Mouse (Mus musculus) kidney, adult 2 months (tissue): ENCODE data around the gene Lgals4. TPM values are rescaled to one million over a fixed set of nuclear protein-coding genes. Genes with fewer than 3 reads are reported as not detected.

ENCODE experiments used
- DNase-seq: peaks from one replicate; pipeline ENCODE4 v3.0.0; 2021
- H3K27ac ChIP-seq: fragments of 200-500 bp; 2 replicates; pipeline ENCODE4 v1.5.1; 2012; ENCODE audit warnings: low read depth, low read length, control low read depth, inconsistent platforms; ENCODE audit not compliant: insufficient read depth
- H3K27me3 ChIP-seq: fragments of 200-500 bp; replicated peaks from 2 replicates; pipeline ENCODE4 v1.6.1; 2012; ENCODE audit warnings: mild to moderate bottlenecking, moderate library complexity, low read length, inconsistent platforms; ENCODE audit not compliant: control insufficient read depth, insufficient read depth
- H3K36me3 ChIP-seq: fragments of 200-500 bp; 2 replicates; pipeline ENCODE4 v1.6.1; 2012; ENCODE audit warnings: mild to moderate bottlenecking, moderate library complexity, low read length, inconsistent platforms; ENCODE audit not compliant: control insufficient read depth, insufficient read depth
- H3K4me1 ChIP-seq: fragments of 200-500 bp; 2 replicates; pipeline ENCODE4 v1.6.1; 2011; ENCODE audit warnings: low read length; ENCODE audit not compliant: control insufficient read depth, insufficient read depth
- H3K4me3 ChIP-seq: fragments of 200-500 bp; 2 replicates; pipeline ENCODE4 v1.5.1; 2011; ENCODE audit warnings: mild to moderate bottlenecking, low read depth, low read length, control low read depth; ENCODE audit not compliant: insufficient read depth
- CTCF ChIP-seq: fragments of 200-500 bp; conservative IDR thresholded peaks from 2 replicates; pipeline ENCODE4 v1.5.1; 2011; ENCODE audit warnings: low read depth, mild to moderate bottlenecking, control low read depth, low read length, moderate library complexity, mixed read lengths; ENCODE audit not compliant: insufficient read depth, insufficient read length
- POLR2A ChIP-seq: fragments of 200-500 bp; IDR thresholded peaks from one replicate; pipeline ENCODE4 v1.6.1; 2011; ENCODE audit warnings: low read depth, low read length, control low read depth
- WGBS: fragments of 180-500 bp; shearing (Covaris S2); methylation state at CpG from one replicate; pipeline ENCODE4 v1.1.7; 2018; 5-methylcytosine and 5-hydroxymethylcytosine counted together
- polyA plus RNA-seq: library from polyadenylated mRNA; depleted of rRNA; stranded (reverse); fragments of >200 nt; gene quantifications from 2 replicates; pipeline ENCODE4 v1.2.3, GENCODE M21; 2012

The Lgals4 gene
- polyA plus RNA-seq, 1 experiment, result 22.8 TPM

- no peak overlapping the region for H3K4me3 ChIP-seq
- TF ChIP-seq POLR2A (no peak), CTCF (no peak)
- no peak overlapping the region for H3K27ac ChIP-seq
- no peaks in the 10 kb centered on the region for H3K27me3 ChIP-seq
- no peaks in the 10 kb centered on the region for H3K36me3 ChIP-seq
- DNase-seq, result no peak
- no peaks in the 10 kb centered on the region for H3K4me1 ChIP-seq
Measured at GRCm38 (mm10) chr7:28791706-28792105, 41.9 kb upstream of the Lgals4 start.

GRCm38 (mm10) chr7:28792391-28793185 is 41.1 kb upstream of the Lgals4 start:
- TF ChIP-seq CTCF (no peak), POLR2A (no peak)
- DNase-seq, result no peak
- WGBS, result 79% methylated on average over 14 of the region's 14 CpGs
- Histone ChIP-seq H3K27ac (no peak overlapping the region), H3K4me1 (peaks cover 3% of the 10 kb centered on the region; the same call in 1 of the 2 replicates), H3K4me3 (no peak overlapping the region), H3K27me3 (no peaks in the 10 kb centered on the region), H3K36me3 (no peaks in the 10 kb centered on the region)

GRCm38 (mm10) chr7:28793834-28794233 is 39.8 kb upstream of the Lgals4 start:
- Histone ChIP-seq H3K4me1 (peaks cover 3% of the 10 kb centered on the region; the same call in 1 of the 2 replicates), H3K27ac (no peak overlapping the region), H3K27me3 (no peaks in the 10 kb centered on the region), H3K36me3 (no peaks in the 10 kb centered on the region), H3K4me3 (no peak overlapping the region)
- peak; percentile 59 for TF ChIP-seq CTCF
- no peak for TF ChIP-seq POLR2A
- DNase-seq, result peak; percentile 62
- 30% methylated on average over 2 of the region's 2 CpGs for WGBS

DNA sequence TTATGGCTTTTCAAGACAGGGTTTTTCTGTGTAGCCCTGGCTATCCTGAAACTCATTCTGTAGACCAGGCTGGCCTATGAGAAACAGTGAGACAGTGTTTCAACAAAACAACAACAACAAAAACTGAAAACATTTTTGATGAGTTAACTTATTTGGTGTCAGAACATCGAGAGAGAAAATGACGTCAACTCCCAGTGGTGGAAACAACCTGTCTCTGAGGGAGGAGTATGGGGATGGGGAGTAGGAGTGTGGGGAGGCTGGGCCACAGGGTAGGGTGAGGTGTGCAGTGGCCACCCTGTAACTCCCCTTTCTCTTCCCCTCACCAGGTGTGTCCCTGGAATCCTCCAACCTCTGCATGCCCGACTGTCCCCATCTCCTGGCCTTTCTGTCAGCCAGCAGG is 39.2 kb upstream of the Lgals4 start:
- peaks cover 3% of the 10 kb centered on the region; the same call in 1 of the 2 replicates for H3K4me1 ChIP-seq
- no peak for DNase-seq
- no peak overlapping the region for H3K27ac ChIP-seq
- no peaks in the 10 kb centered on the region for H3K36me3 ChIP-seq
- H3K4me3 ChIP-seq, result no peak overlapping the region
- H3K27me3 ChIP-seq, result no peaks in the 10 kb centered on the region
- TF ChIP-seq POLR2A (no peak), CTCF (no peak)
- 71% methylated on average over 3 of the region's 3 CpGs for WGBS

- Histone ChIP-seq H3K27me3 (no peaks in the 10 kb centered on the region), H3K27ac (peak overlapping the region; percentile 39), H3K4me1 (peaks cover 3% of the 10 kb centered on the region; the same call in 1 of the 2 replicates), H3K4me3 (peak overlapping the region; percentile 30), H3K36me3 (no peaks in the 10 kb centered on the region)
- peak; percentile 39 for DNase-seq
- WGBS, result 70% methylated on average over 15 of the region's 15 CpGs
- TF ChIP-seq CTCF (no peak), POLR2A (no peak)
Measured at GRCm38 (mm10) chr7:28795832-28796231, 37.8 kb upstream of the Lgals4 start.

DNA sequence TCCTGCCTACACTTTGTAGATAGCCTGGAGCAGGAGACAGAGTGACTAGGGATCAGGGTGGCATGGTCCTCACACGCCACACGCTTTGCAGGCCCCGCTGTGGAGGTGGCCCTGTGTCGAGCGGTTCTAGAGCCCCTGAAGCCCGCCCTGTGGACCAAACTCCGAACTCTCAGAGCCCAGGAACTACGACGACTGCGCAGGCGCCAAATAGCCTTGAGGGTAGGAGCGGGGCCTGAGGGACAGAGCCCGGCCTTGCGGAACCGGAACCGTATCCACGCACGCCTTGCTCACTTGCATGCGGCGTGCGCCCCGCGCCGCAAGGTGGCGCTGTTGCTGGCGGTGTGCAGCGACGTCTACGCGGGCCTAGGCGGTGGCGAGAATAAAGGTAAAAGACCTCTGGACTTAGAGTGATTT is 37.1 kb upstream of the Lgals4 start:
- WGBS, result 13% methylated on average over 32 of the region's 32 CpGs
- no peak for TF ChIP-seq POLR2A
- peak; percentile 97 for TF ChIP-seq CTCF

GRCm38 (mm10) chr7:28799994-28800393 is 33.7 kb upstream of the Lgals4 start:
- Histone ChIP-seq H3K36me3 (no peaks in the 10 kb centered on the region), H3K4me3 (no peak overlapping the region), H3K27ac (no peak overlapping the region), H3K27me3 (no peaks in the 10 kb centered on the region), H3K4me1 (peaks cover 31% of the 10 kb centered on the region)
- WGBS, result 93% methylated on average over 9 of the region's 9 CpGs
- no peak for DNase-seq
- no peak for TF ChIP-seq CTCF
- TF ChIP-seq POLR2A, result no peak

More for the DNA sequence above, 37.1 kb upstream of the Lgals4 start:
- peaks cover 8% of the 10 kb centered on the region; the same call in 1 of the 2 replicates for H3K4me1 ChIP-seq
- peak overlapping the region; percentile 39 for H3K27ac ChIP-seq
- no peaks in the 10 kb centered on the region for H3K36me3 ChIP-seq
- DNase-seq, result peak; percentile 92
- peak overlapping the region; percentile 30 for H3K4me3 ChIP-seq
- H3K27me3 ChIP-seq, result no peaks in the 10 kb centered on the region

GRCm38 (mm10) chr7:28801451-28801850 is 32.2 kb upstream of the Lgals4 start:
- DNase-seq, result no peak
- no peak for TF ChIP-seq POLR2A
- no peak for TF ChIP-seq CTCF
- WGBS, result 29% methylated on average over 3 of the region's 3 CpGs
- H3K36me3 ChIP-seq, result no peaks in the 10 kb centered on the region
- H3K27me3 ChIP-seq, result no peaks in the 10 kb centered on the region
- peaks cover 31% of the 10 kb centered on the region for H3K4me1 ChIP-seq
- no peak overlapping the region for H3K4me3 ChIP-seq
- H3K27ac ChIP-seq, result peak overlapping the region; percentile 97
